Mouse (Mus musculus) small intestine, adult 2 months (tissue): ENCODE results near the gene Myh7.

ENCODE experiments used
- CTCF ChIP-seq: fragments of 200-500 bp; IDR thresholded peaks from 2 replicates; pipeline ENCODE4 v1.5.1; 2012; ENCODE audit warnings: low read depth, mild to moderate bottlenecking, control low read depth, inconsistent platforms, low read length, moderate library complexity, mixed read lengths; ENCODE audit not compliant: insufficient replicate concordance, insufficient read length; ENCODE audit errors: extremely low read depth
- POLR2A ChIP-seq: fragments of 200-500 bp; IDR thresholded peaks from 2 replicates; pipeline ENCODE4 v1.6.1; 2012; ENCODE audit warnings: low read depth, mild to moderate bottlenecking, control low read depth, inconsistent platforms, low read length, moderate library complexity

GRCm38 (mm10) chr14:54988882-54989281 lies 5.5 kb downstream of the Myh7 start:
- TF ChIP-seq POLR2A (no peak), CTCF (no peak)
